Mouse (Mus musculus): Measurements from ENCODE around the gene Gabbr2. TPM values are rescaled to one million over a fixed set of nuclear protein-coding genes. Genes with fewer than 3 reads are reported as not detected.

Gene Gabbr2
- polyA plus RNA-seq, 1 experiment from 2014 or later: 0.11 TPM

- H3K9ac ChIP-seq (ENCODE audit: low read depth, low read length): no peak overlapping the region
- H3K4me2 ChIP-seq (ENCODE audit: low read depth, low read length): no peak overlapping the region
- no peaks in the 10 kb centered on the region for H3K9me3 ChIP-seq (replicated peaks; ENCODE audit: control insufficient read depth, low read length)
- ATAC-seq (ENCODE audit: low read depth): no peak
- H3K4me3 ChIP-seq (ENCODE audit: low read depth, low read length): no peak overlapping the region
- H3K4me1 ChIP-seq (ENCODE audit: control insufficient read depth, low read depth, low read length): no peaks in the 10 kb centered on the region
- no peak overlapping the region for H3K27ac ChIP-seq (ENCODE audit: low read length)
- WGBS (ENCODE audit: insufficient replicate concordance): 76% methylated on average over 11 of the region's 11 CpGs
- H3K27me3 ChIP-seq (ENCODE audit: control insufficient read depth, insufficient read depth, low read depth, low read length): no peaks in the 10 kb centered on the region
- no peaks in the 10 kb centered on the region for H3K36me3 ChIP-seq (ENCODE audit: control insufficient read depth, insufficient read depth)
These were observed 170.0 kb downstream of the Gabbr2 start for GRCm38 (mm10) chr4:46821709-46822108.

- H3K4me1 ChIP-seq (ENCODE audit: control insufficient read depth, low read depth, low read length): no peaks in the 10 kb centered on the region
- H3K9ac ChIP-seq (ENCODE audit: low read depth, low read length): no peak overlapping the region
- 60% methylated on average over 4 of the region's 4 CpGs for WGBS (ENCODE audit: insufficient replicate concordance)
- no peak overlapping the region for H3K27ac ChIP-seq (ENCODE audit: low read length)
- ATAC-seq (ENCODE audit: low read depth): no peak
- H3K27me3 ChIP-seq (ENCODE audit: control insufficient read depth, insufficient read depth, low read depth, low read length): no peaks in the 10 kb centered on the region
- no peak overlapping the region for H3K4me3 ChIP-seq (ENCODE audit: low read depth, low read length)
- no peaks in the 10 kb centered on the region for H3K9me3 ChIP-seq (replicated peaks; ENCODE audit: control insufficient read depth, low read length)
- H3K36me3 ChIP-seq (ENCODE audit: control insufficient read depth, insufficient read depth): no peaks in the 10 kb centered on the region
- no peak overlapping the region for H3K4me2 ChIP-seq (ENCODE audit: low read depth, low read length)
These were observed 176.7 kb downstream of the Gabbr2 start for GRCm38 (mm10) chr4:46814954-46815353.

- no peak overlapping the region for H3K4me2 ChIP-seq (ENCODE audit: low read depth, low read length)
- H3K4me1 ChIP-seq (ENCODE audit: control insufficient read depth, low read depth, low read length): no peaks in the 10 kb centered on the region
- H3K27ac ChIP-seq (ENCODE audit: low read length): no peak overlapping the region
- H3K9me3 ChIP-seq (replicated peaks; ENCODE audit: control insufficient read depth, low read length): no peaks in the 10 kb centered on the region
- WGBS (ENCODE audit: insufficient replicate concordance): 64% methylated on average over 10 of the region's 10 CpGs
- no peaks in the 10 kb centered on the region for H3K36me3 ChIP-seq (ENCODE audit: control insufficient read depth, insufficient read depth)
- no peaks in the 10 kb centered on the region for H3K27me3 ChIP-seq (ENCODE audit: control insufficient read depth, insufficient read depth, low read depth, low read length)
- no peak for ATAC-seq (ENCODE audit: low read depth)
- no peak overlapping the region for H3K4me3 ChIP-seq (ENCODE audit: low read depth, low read length)
- no peak overlapping the region for H3K9ac ChIP-seq (ENCODE audit: low read depth, low read length)
These were observed 177.4 kb downstream of the Gabbr2 start for GRCm38 (mm10) chr4:46814236-46814635.

GRCm38 (mm10) chr4:46811165-46811564 is 180.5 kb downstream of the Gabbr2 start:
- Histone ChIP-seq H3K27ac (ENCODE audit: low read length) (no peak overlapping the region), H3K27me3 (ENCODE audit: control insufficient read depth, insufficient read depth, low read depth, low read length) (no peaks in the 10 kb centered on the region), H3K9ac (ENCODE audit: low read depth, low read length) (no peak overlapping the region), H3K36me3 (ENCODE audit: control insufficient read depth, insufficient read depth) (no peaks in the 10 kb centered on the region), H3K4me2 (ENCODE audit: low read depth, low read length) (no peak overlapping the region), H3K4me3 (ENCODE audit: low read depth, low read length) (no peak overlapping the region), H3K9me3 (replicated peaks; ENCODE audit: control insufficient read depth, low read length) (no peaks in the 10 kb centered on the region), H3K4me1 (ENCODE audit: control insufficient read depth, low read depth, low read length) (no peaks in the 10 kb centered on the region)
- no peak for ATAC-seq (ENCODE audit: low read depth)
- 45% methylated on average over 5 of the region's 5 CpGs for WGBS (ENCODE audit: insufficient replicate concordance)

GRCm38 (mm10) chr4:46806876-46807275 is 184.8 kb downstream of the Gabbr2 start:
- WGBS (ENCODE audit: insufficient replicate concordance): 48% methylated on average over 1 of the region's 1 CpGs
- no peak overlapping the region for H3K4me2 ChIP-seq (ENCODE audit: low read depth, low read length)
- H3K27ac ChIP-seq (ENCODE audit: low read length): no peak overlapping the region
- H3K4me1 ChIP-seq (ENCODE audit: control insufficient read depth, low read depth, low read length): no peaks in the 10 kb centered on the region
- no peaks in the 10 kb centered on the region for H3K27me3 ChIP-seq (ENCODE audit: control insufficient read depth, insufficient read depth, low read depth, low read length)
- H3K36me3 ChIP-seq (ENCODE audit: control insufficient read depth, insufficient read depth): no peaks in the 10 kb centered on the region
- no peak overlapping the region for H3K9ac ChIP-seq (ENCODE audit: low read depth, low read length)
- H3K4me3 ChIP-seq (ENCODE audit: low read depth, low read length): no peak overlapping the region
- H3K9me3 ChIP-seq (replicated peaks; ENCODE audit: control insufficient read depth, low read length): no peaks in the 10 kb centered on the region
- ATAC-seq (ENCODE audit: low read depth): 0 out of 2 replicates have a peak, but pooled peaks have one; percentile 32

- Histone ChIP-seq H3K27ac (ENCODE audit: low read length) (no peak overlapping the region), H3K9ac (ENCODE audit: low read depth, low read length) (no peak overlapping the region), H3K9me3 (replicated peaks; ENCODE audit: control insufficient read depth, low read length) (no peaks in the 10 kb centered on the region), H3K36me3 (ENCODE audit: control insufficient read depth, insufficient read depth) (no peaks in the 10 kb centered on the region), H3K4me1 (ENCODE audit: control insufficient read depth, low read depth, low read length) (no peaks in the 10 kb centered on the region), H3K4me2 (ENCODE audit: low read depth, low read length) (no peak overlapping the region), H3K4me3 (ENCODE audit: low read depth, low read length) (no peak overlapping the region), H3K27me3 (ENCODE audit: control insufficient read depth, insufficient read depth, low read depth, low read length) (no peaks in the 10 kb centered on the region)
- 39% methylated on average over 3 of the region's 3 CpGs for WGBS (ENCODE audit: insufficient replicate concordance)
- no peak for ATAC-seq (ENCODE audit: low read depth)
These were observed 185.8 kb downstream of the Gabbr2 start for GRCm38 (mm10) chr4:46805910-46806309.

- Histone ChIP-seq H3K27me3 (ENCODE audit: control insufficient read depth, insufficient read depth, low read depth, low read length) (no peaks in the 10 kb centered on the region), H3K4me2 (ENCODE audit: low read depth, low read length) (no peak overlapping the region), H3K27ac (ENCODE audit: low read length) (no peak overlapping the region), H3K9ac (ENCODE audit: low read depth, low read length) (no peak overlapping the region), H3K4me1 (ENCODE audit: control insufficient read depth, low read depth, low read length) (no peaks in the 10 kb centered on the region), H3K36me3 (ENCODE audit: control insufficient read depth, insufficient read depth) (no peaks in the 10 kb centered on the region), H3K9me3 (replicated peaks; ENCODE audit: control insufficient read depth, low read length) (no peaks in the 10 kb centered on the region), H3K4me3 (ENCODE audit: low read depth, low read length) (no peak overlapping the region)
- WGBS (ENCODE audit: insufficient replicate concordance): 76% methylated on average over 7 of the region's 7 CpGs
- no peak for ATAC-seq (ENCODE audit: low read depth)
These were observed 189.3 kb downstream of the Gabbr2 start for GRCm38 (mm10) chr4:46802386-46802785.

- Histone ChIP-seq H3K36me3 (ENCODE audit: control insufficient read depth, insufficient read depth) (no peaks in the 10 kb centered on the region), H3K27me3 (ENCODE audit: control insufficient read depth, insufficient read depth, low read depth, low read length) (no peaks in the 10 kb centered on the region), H3K4me3 (ENCODE audit: low read depth, low read length) (no peak overlapping the region), H3K4me1 (ENCODE audit: control insufficient read depth, low read depth, low read length) (no peaks in the 10 kb centered on the region), H3K9ac (ENCODE audit: low read depth, low read length) (no peak overlapping the region), H3K27ac (ENCODE audit: low read length) (no peak overlapping the region), H3K4me2 (ENCODE audit: low read depth, low read length) (no peak overlapping the region), H3K9me3 (replicated peaks; ENCODE audit: control insufficient read depth, low read length) (no peaks in the 10 kb centered on the region)
- 44% methylated on average over 4 of the region's 4 CpGs for WGBS (ENCODE audit: insufficient replicate concordance)
- ATAC-seq (ENCODE audit: low read depth): no peak
These were observed 191.8 kb downstream of the Gabbr2 start for GRCm38 (mm10) chr4:46799904-46800303.

GRCm38 (mm10) chr4:46795707-46796106 is 196.0 kb downstream of the Gabbr2 start:
- no peak overlapping the region for H3K9ac ChIP-seq (ENCODE audit: low read depth, low read length)
- H3K27me3 ChIP-seq (ENCODE audit: control insufficient read depth, insufficient read depth, low read depth, low read length): no peaks in the 10 kb centered on the region
- H3K9me3 ChIP-seq (replicated peaks; ENCODE audit: control insufficient read depth, low read length): no peaks in the 10 kb centered on the region
- H3K36me3 ChIP-seq (ENCODE audit: control insufficient read depth, insufficient read depth): no peaks in the 10 kb centered on the region
- no peaks in the 10 kb centered on the region for H3K4me1 ChIP-seq (ENCODE audit: control insufficient read depth, low read depth, low read length)
- 54% methylated on average over 7 of the region's 7 CpGs for WGBS (ENCODE audit: insufficient replicate concordance)
- no peak overlapping the region for H3K27ac ChIP-seq (ENCODE audit: low read length)
- no peak overlapping the region for H3K4me3 ChIP-seq (ENCODE audit: low read depth, low read length)
- no peak overlapping the region for H3K4me2 ChIP-seq (ENCODE audit: low read depth, low read length)
- no peak for ATAC-seq (ENCODE audit: low read depth)

Data from liver, embryonic 16.5 days (tissue).